Mouse (Mus musculus): ENCODE measurements at regions not wholly inside any gene's neighbourhood (a gene's known extent, or its start where the extent isn't known, plus 50 kb on each side); places are given as distances from the start of the nearest gene placed in this dataset.
A peak's percentile ranks its signal among the peaks of the same experiment; 100 is the strongest.

- no peak for DNase-seq
Measured at GRCm38 (mm10) chr15:95714408-95714807, 58.6 kb upstream of the Dbx2 start.

GRCm38 (mm10) chr15:95715941-95716340 lies 60.2 kb upstream of the Dbx2 start:
- DNase-seq = no peak

- no peak for DNase-seq
Measured at GRCm38 (mm10) chr15:95723699-95724098, 66.9 kb upstream of the Ano6 start.

- DNase-seq = peak; percentile 75
Measured at GRCm38 (mm10) chr15:95725866-95726265, 64.8 kb upstream of the Ano6 start.

- DNase-seq = peak; percentile 36
Measured at GRCm38 (mm10) chr15:95726516-95726915, 64.1 kb upstream of the Ano6 start.

- DNase-seq = no peak
Measured at GRCm38 (mm10) chr15:95735746-95736145, 54.9 kb upstream of the Ano6 start.
